Mouse (Mus musculus) ES-Bruce4 (cell line): ENCODE results near the gene Traf2.

Source experiments
- CTCF ChIP-seq: IDR thresholded peaks from one replicate; pipeline ENCODE4 v1.8.1; 2011; ENCODE audit warnings: low read depth, low read length
- EP300 ChIP-seq: IDR thresholded peaks from 2 replicates; pipeline ENCODE4 v1.6.1; 2011; ENCODE audit warnings: low read depth, low read length; ENCODE audit not compliant: insufficient read depth
- POLR2A ChIP-seq: IDR thresholded peaks from one replicate; pipeline ENCODE4 v1.8.1; 2011; ENCODE audit warnings: low read length; ENCODE audit not compliant: insufficient read depth

GRCm38 (mm10) chr2:25468962-25469915 is 77.5 kb downstream of the Traf2 start:
- TF ChIP-seq POLR2A (no peak), CTCF (no peak), EP300 (no peak)
